Mouse (Mus musculus): ENCODE measurements around the gene Gpr173. TPM values are rescaled to one million over a fixed set of nuclear protein-coding genes. Genes with fewer than 3 reads are reported as not detected.

Gene Gpr173
- total and polyA plus RNA-seq, 2 experiments from 2014 or later: 7.1 to 27.9 TPM

- Histone ChIP-seq H3K4me3 (ENCODE audit: low read depth, low read length) (no peak overlapping the region), H3K4me1 (ENCODE audit: insufficient read depth) (no peaks in the 10 kb centered on the region), H3K36me3 (ENCODE audit: insufficient read depth) (no peaks in the 10 kb centered on the region), H3K27me3 (ENCODE audit: insufficient read depth, low read length) (no peaks in the 10 kb centered on the region), H3K9ac (no peak overlapping the region), H3K4me2 (ENCODE audit: low read depth) (no peak overlapping the region), H3K27ac (ENCODE audit: low read depth, low read length) (no peak overlapping the region), H3K9me3 (ENCODE audit: low read length) (no peaks in the 10 kb centered on the region)
- ATAC-seq (no peak), DNase-seq (no peak)
- no peak for TF ChIP-seq CTCF (IDR thresholded peaks at IDR 0.05; ENCODE audit: low read depth)
- WGBS: 64% methylated on average over 2 of the region's 2 CpGs
Measured at GRCm38 (mm10) chrX:152306224-152306623, 62.3 kb downstream of the Gpr173 start.

Other genes starting within 250 kb of the Gpr173 start
- gene Iqsec2, start 224.4 kb downstream of the Gpr173 start, total RNA-seq (2014; rRNA removed): 15.9 and 23.2 TPM in 2 replicates
- gene Iqsec2, start 224.4 kb downstream of the Gpr173 start, polyA plus RNA-seq (2015; fragmentation: Nextera tagmentation; extraction: Ambion mirVana): 6.8 and 7.5 TPM in 2 replicates
- gene Kdm5c, start 135.7 kb downstream of the Gpr173 start, total RNA-seq (2014; rRNA removed): 47.2 and 56.0 TPM in 2 replicates
- 18.1 and 19.5 TPM in 2 replicates for gene Kdm5c, start 135.7 kb downstream of the Gpr173 start, polyA plus RNA-seq (2015; fragmentation: Nextera tagmentation; extraction: Ambion mirVana)
- gene Kantr, start 41.2 kb downstream of the Gpr173 start, total RNA-seq (2014; rRNA removed): 14.2 and 20.8 TPM in 2 replicates
- 22.4 and 30.2 TPM in 2 replicates for gene Kantr, start 41.2 kb downstream of the Gpr173 start, polyA plus RNA-seq (2015; fragmentation: Nextera tagmentation; extraction: Ambion mirVana)
- 39.5 and 51.7 TPM in 2 replicates for gene Tspyl2, start 26.3 kb downstream of the Gpr173 start, total RNA-seq (2014; rRNA removed)
- 27.5 and 39.7 TPM in 2 replicates for gene Tspyl2, start 26.3 kb downstream of the Gpr173 start, polyA plus RNA-seq (2015; fragmentation: Nextera tagmentation; extraction: Ambion mirVana)
- gene Cldn34a, start 194.6 kb upstream of the Gpr173 start, total RNA-seq (2014; rRNA removed): not detected in 2 replicates
- not detected in 2 replicates for gene Cldn34a, start 194.6 kb upstream of the Gpr173 start, polyA plus RNA-seq (2015; fragmentation: Nextera tagmentation; extraction: Ambion mirVana)